Mouse (Mus musculus) testis, adult 2 months (tissue): Measurements from ENCODE around the gene Kdm4a. TPM values are rescaled to one million over a fixed set of nuclear protein-coding genes. Genes with fewer than 3 reads are reported as not detected.

Experiments
- H3K27ac ChIP-seq: fragments of 200-500 bp; 2 replicates; pipeline ENCODE4 v1.5.1; 2012; ENCODE audit warnings: low read depth, low read length; ENCODE audit not compliant: control insufficient read depth, insufficient read depth
- H3K27me3 ChIP-seq: fragments of 200-500 bp; 2 replicates; pipeline ENCODE4 v1.6.1; 2012; ENCODE audit warnings: mild to moderate bottlenecking, low read length, moderate library complexity; ENCODE audit not compliant: control insufficient read depth, insufficient read depth
- H3K36me3 ChIP-seq: fragments of 200-500 bp; 2 replicates; pipeline ENCODE4 v1.6.1; 2012; ENCODE audit warnings: mild to moderate bottlenecking, low read length; ENCODE audit not compliant: control insufficient read depth, insufficient read depth
- H3K4me1 ChIP-seq: fragments of 200-500 bp; 2 replicates; pipeline ENCODE4 v1.6.1; 2012; ENCODE audit warnings: low read length; ENCODE audit not compliant: control insufficient read depth, insufficient read depth
- H3K4me3 ChIP-seq: fragments of 200-500 bp; 2 replicates; pipeline ENCODE4 v1.5.1; 2012; ENCODE audit warnings: low read depth, mild to moderate bottlenecking, low read length, moderate library complexity, mixed read lengths; ENCODE audit not compliant: control insufficient read depth
- CTCF ChIP-seq: fragments of 200-500 bp; IDR thresholded peaks from 2 replicates; pipeline ENCODE4 v1.5.1; 2012; ENCODE audit warnings: low read depth, mild to moderate bottlenecking, inconsistent platforms, low read length, moderate library complexity; ENCODE audit not compliant: control insufficient read depth, insufficient read depth, insufficient replicate concordance
- POLR2A ChIP-seq: fragments of 200-500 bp; IDR thresholded peaks from 2 replicates; pipeline ENCODE4 v1.6.1; 2012; ENCODE audit warnings: low read depth, mild to moderate bottlenecking, inconsistent platforms, low read length, moderate library complexity; ENCODE audit not compliant: control insufficient read depth
- polyA plus RNA-seq: library from polyadenylated mRNA; depleted of rRNA; stranded (reverse); fragments of >200 nt; gene quantifications from 2 replicates; pipeline ENCODE4 v1.2.3, GENCODE M21; 2012

Gene Kdm4a
- polyA plus RNA-seq, 1 experiment: 14.2 TPM

- Histone ChIP-seq H3K27ac (no peak overlapping the region), H3K27me3 (no peaks in the 10 kb centered on the region), H3K4me3 (no peak overlapping the region), H3K36me3 (no peaks in the 10 kb centered on the region; the same call in none of the 2 replicates), H3K4me1 (no peaks in the 10 kb centered on the region)
- TF ChIP-seq POLR2A (no peak), CTCF (no peak)
These were observed 27.6 kb downstream of the Kdm4a start for GRCm38 (mm10) chr4:118152020-118152785.

GRCm38 (mm10) chr4:118150804-118151203, 29.0 kb downstream of the Kdm4a start:
- Histone ChIP-seq H3K27ac (no peak overlapping the region), H3K27me3 (no peaks in the 10 kb centered on the region), H3K36me3 (peaks cover 1% of the 10 kb centered on the region), H3K4me1 (no peaks in the 10 kb centered on the region), H3K4me3 (no peak overlapping the region)
- TF ChIP-seq CTCF (no peak), POLR2A (no peak)

DNA sequence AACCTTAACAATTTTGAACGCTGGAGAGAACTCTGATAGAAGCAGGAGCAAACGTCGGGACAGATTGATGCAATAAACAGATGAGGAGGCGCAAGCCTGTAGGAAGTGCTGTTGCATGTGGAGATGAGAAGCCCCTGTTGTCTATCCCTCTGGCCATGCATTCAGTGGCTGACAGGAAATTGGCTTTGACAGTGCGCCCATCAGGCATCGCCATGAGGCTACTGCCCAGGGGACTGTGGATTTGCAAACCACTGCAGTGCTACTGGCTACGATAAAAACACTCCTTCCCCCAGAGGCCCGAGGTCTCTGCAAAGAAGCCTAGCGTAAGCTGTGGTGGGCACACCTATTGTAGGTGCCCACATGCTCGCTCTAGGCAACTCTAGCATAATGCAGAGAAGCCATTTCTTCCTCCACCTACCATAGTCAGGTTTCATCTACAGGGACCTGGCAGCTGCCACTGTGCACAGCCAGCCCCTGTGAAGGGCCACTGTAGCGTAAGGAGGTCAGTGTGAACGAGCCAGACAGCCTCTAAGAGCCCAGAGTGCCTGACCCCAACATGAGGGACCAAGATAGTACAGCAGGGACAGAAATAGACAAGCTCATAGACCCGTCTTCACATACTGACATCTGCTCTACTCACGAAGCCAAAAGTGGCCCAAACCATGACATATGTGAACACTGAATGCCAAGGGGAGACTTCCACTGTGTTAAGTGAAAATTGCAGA, 29.7 kb downstream of the Kdm4a start:
- Histone ChIP-seq H3K27ac (no peak overlapping the region), H3K4me3 (no peak overlapping the region), H3K27me3 (no peaks in the 10 kb centered on the region), H3K36me3 (peaks cover 1% of the 10 kb centered on the region), H3K4me1 (no peaks in the 10 kb centered on the region)
- no peak for TF ChIP-seq CTCF
- no peak for TF ChIP-seq POLR2A

DNA sequence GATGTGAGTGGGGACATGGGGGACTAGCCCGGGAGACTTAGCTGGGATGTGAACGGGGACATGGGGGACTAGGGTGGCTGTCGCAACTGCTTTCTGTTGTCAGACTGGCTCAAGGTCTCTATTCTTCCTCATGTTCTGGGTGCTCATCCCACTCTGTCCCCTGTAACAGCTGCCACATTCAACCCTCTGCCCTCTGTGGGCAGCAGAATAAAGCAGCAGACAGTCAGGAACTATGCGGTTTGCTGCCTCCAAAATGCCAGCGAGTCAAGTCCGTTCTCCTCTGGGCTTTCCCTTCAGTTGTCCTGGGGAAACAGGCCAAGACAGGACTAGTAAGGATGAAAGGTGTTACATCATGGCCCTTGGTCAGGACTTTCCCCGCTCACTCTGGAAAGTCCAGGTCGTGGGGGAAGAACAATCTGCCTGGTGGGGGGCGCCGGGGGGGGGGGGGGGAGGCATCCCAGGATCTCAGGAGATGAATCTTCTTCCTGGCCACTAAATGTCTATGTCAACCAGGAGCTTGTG, 30.7 kb downstream of the Kdm4a start:
- Histone ChIP-seq H3K36me3 (peaks cover 1% of the 10 kb centered on the region), H3K27me3 (no peaks in the 10 kb centered on the region)
- TF ChIP-seq POLR2A: no peak
- TF ChIP-seq CTCF: no peak; the same call in 1 of the 2 replicates

GRCm38 (mm10) chr4:118148317-118148687, 31.5 kb downstream of the Kdm4a start:
- H3K27me3 ChIP-seq: no peaks in the 10 kb centered on the region
- H3K36me3 ChIP-seq: peaks cover 1% of the 10 kb centered on the region
- TF ChIP-seq POLR2A (no peak), CTCF (no peak)
- no peak overlapping the region for H3K4me3 ChIP-seq
- H3K27ac ChIP-seq: no peak overlapping the region
- H3K4me1 ChIP-seq: no peaks in the 10 kb centered on the region

More for the DNA sequence above, 30.7 kb downstream of the Kdm4a start:
- Histone ChIP-seq H3K4me3 (no peak overlapping the region), H3K4me1 (no peaks in the 10 kb centered on the region), H3K27ac (no peak overlapping the region)

DNA sequence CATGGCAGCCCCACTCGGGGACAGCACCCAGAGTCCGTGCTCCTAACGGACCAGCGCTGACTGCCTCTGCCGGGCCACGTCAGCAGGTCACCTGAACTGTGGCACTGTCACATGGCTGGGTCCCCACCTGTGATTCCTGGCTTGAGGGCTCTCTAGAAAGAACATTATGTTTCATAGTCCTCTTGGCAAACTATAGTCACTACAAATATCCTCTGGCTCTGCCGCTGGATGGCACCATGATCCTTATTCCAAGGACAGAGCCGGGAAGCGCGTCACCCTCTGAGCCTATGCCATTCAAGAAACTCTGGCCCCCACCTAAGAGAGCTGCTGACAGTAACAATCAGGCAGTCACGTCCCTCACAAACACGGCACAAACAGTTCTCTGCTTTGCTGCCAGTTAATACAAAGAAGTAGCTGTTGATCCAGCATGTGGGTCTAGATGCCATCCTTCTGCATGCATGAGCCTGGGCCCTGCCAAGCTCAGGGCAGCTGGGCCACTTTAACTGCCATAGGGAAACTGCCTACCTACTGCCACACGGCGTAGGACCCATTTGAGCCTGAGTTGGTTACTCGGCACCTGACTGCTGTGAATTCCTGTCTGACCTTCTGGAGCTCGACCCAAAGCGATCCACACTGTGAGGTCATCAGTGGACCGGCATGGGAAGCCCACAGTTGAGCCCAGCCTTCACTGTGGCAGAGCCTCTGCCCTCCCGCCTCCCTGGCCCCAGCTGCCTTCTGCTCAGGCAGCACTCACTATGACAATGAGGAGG, 32.1 kb downstream of the Kdm4a start:
- H3K27me3 ChIP-seq: no peaks in the 10 kb centered on the region
- peaks cover 1% of the 10 kb centered on the region for H3K36me3 ChIP-seq
- no peaks in the 10 kb centered on the region for H3K4me1 ChIP-seq
- TF ChIP-seq POLR2A: no peak
- 0 out of 2 replicates have a peak, but pooled peaks have one; percentile 1 for TF ChIP-seq CTCF
- H3K27ac ChIP-seq: no peak overlapping the region
- no peak overlapping the region for H3K4me3 ChIP-seq

DNA sequence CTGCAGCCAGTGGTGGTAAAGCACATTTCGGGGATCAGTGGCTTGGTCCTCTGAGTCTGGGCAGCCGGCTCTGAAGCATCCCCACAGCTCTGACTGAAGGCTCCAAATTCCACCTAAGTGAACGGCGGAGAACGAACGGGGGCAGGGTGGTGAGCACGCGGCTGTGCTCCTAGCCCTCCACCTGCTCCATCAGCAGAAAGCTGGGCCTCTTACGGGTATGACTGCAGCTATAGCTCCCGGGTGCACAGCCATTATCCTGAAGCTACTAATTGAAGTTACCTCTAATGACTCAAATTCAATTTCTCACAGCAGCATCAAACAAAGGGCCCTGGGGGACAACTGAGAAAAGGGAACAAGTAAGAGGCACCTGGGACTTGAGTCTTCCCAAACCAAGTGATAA, 32.8 kb downstream of the Kdm4a start:
- Histone ChIP-seq H3K27ac (no peak overlapping the region), H3K4me1 (no peaks in the 10 kb centered on the region), H3K36me3 (peaks cover 3% of the 10 kb centered on the region), H3K27me3 (no peaks in the 10 kb centered on the region), H3K4me3 (no peak overlapping the region)
- TF ChIP-seq POLR2A (no peak), CTCF (no peak)
